Mouse (Mus musculus): Measurements from ENCODE around the gene Hrh2.

DNA sequence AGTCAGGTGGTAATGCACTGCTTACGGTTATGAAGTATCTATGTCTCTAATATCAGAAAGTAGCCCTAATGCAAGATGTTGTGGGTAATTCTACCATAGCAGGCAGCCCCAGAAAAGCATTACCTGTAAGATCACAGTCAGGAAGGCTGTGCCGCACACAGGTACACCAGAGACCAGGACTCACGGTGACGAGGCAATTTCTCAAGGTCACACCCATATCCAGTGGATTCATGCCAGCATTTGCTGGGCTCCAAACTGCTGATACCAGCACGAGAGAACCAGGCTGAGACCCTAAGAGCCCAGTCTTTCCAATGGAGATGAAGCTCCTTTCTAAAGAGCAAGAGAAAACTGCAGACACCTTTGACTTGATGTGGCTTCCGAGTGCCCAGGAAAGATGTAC, 10.6 kb upstream of the Hrh2 start:
- TF ChIP-seq EP300 (IDR thresholded peaks at IDR 0.05; ENCODE audit: low read depth) (no peak), CTCF (IDR thresholded peaks at IDR 0.05; ENCODE audit: low read depth) (no peak)
